Mouse (Mus musculus): Measurements from ENCODE around the gene Olfr547. TPM values are rescaled to one million over a fixed set of nuclear protein-coding genes. Genes with fewer than 3 reads are reported as not detected.

The Olfr547 gene
- polyA plus RNA-seq (2012; rRNA removed), result not detected in 2 replicates

GRCm38 (mm10) chr7:102534449-102534848, at the start of gene Olfr547:
Olfr547 (plus strand) TSS chr7:102534749.

GRCm38 (mm10) chr7:102488161-102488560, 46.4 kb upstream of the Olfr547 start, which contains the start of gene Olfr544:
Olfr544 (minus strand) TSS chr7:102488313.

GRCm38 (mm10) chr7:102499473-102499872, 35.1 kb upstream of the Olfr547 start, which contains the start of gene Olfr545:
Olfr545 (minus strand) TSS chr7:102499573.

DNA sequence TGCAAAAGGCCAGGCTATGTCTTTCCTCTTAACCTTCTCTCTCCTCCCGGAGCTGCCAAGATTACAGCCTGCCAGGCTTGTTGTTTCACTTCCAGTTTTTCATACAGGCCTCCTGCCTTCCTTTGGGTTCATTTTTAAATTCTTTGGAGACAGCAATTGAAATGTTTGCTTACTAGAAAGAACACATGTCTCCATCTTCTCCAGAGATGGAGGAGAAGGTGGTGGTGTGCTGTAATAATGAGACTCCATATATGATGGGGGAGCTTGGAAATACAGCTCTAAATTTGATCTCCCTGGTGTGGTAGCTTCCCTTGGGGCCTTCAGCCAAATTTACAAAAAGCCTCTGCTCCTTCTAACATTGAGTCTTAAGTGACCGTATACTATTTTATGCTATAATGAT, 6.0 kb downstream of the Olfr547 start, which contains the start of gene Olfr548-ps1:
TSS of gene Olfr548-ps1 (plus strand) at position 301 of the 400 bp plus-strand sequence.

DNA sequence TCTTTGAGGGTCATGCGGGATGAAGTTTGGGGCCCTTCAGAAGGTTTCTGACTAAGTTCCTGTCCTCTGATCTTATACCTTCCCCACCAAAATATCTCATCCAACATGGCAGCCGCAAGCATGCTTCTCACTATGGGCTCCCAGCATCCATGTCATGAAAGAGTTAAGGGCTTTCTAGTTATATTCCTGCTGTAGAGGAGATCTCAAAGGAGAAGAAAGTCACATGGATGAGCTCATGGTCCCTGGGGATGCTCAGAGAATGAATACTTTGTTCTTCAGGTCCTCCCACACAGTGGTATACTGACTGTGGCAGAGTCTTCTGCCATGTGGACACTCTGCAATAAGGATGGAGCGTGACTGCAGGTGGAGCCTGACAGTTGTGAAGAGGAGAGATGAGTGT, 15.0 kb downstream of the Olfr547 start, which contains the start of gene Olfr549:
TSS of gene Olfr549 (plus strand) at position 301 of the 400 bp plus-strand sequence.

GRCm38 (mm10) chr7:102564999-102565997, 30.7 kb downstream of the Olfr547 start, which contains the start of gene Trim21:
Trim21 (minus strand) TSS chr7:102565486.

GRCm38 (mm10) chr7:102571142-102571541, 36.6 kb downstream of the Olfr547 start, which contains the start of gene Olfr550:
Olfr550 (plus strand) TSS chr7:102571442.

Other genes starting within 250 kb of the Olfr547 start
- 1.4 and 2.7 TPM in 2 replicates for gene Rrm1, start 93.1 kb upstream of the Olfr547 start, polyA plus RNA-seq (2012; rRNA removed)
- gene Olfr543, start 53.1 kb upstream of the Olfr547 start, polyA plus RNA-seq (2012; rRNA removed), result not detected in 2 replicates
- gene Olfr544, start 46.4 kb upstream of the Olfr547 start, polyA plus RNA-seq (2012; rRNA removed), result not detected in 2 replicates
- not detected in 2 replicates for gene Olfr545, start 35.2 kb upstream of the Olfr547 start, polyA plus RNA-seq (2012; rRNA removed)
- gene Olfr548-ps1, start 6.1 kb downstream of the Olfr547 start, polyA plus RNA-seq (2012; rRNA removed), result not detected in 2 replicates
- not detected in 2 replicates for gene Olfr549, start 15.1 kb downstream of the Olfr547 start, polyA plus RNA-seq (2012; rRNA removed)
- gene Trim21, start 30.7 kb downstream of the Olfr547 start, polyA plus RNA-seq (2012; rRNA removed), result 0.67 and 0.84 TPM in 2 replicates
- not detected in 2 replicates for gene Olfr550, start 36.7 kb downstream of the Olfr547 start, polyA plus RNA-seq (2012; rRNA removed)
- gene Olfr551, start 57.1 kb downstream of the Olfr547 start, polyA plus RNA-seq (2012; rRNA removed), result not detected in 2 replicates
- not detected in 2 replicates for gene Olfr552, start 63.0 kb downstream of the Olfr547 start, polyA plus RNA-seq (2012; rRNA removed)
- gene Olfr553, start 83.5 kb downstream of the Olfr547 start, polyA plus RNA-seq (2012; rRNA removed), result not detected in 2 replicates
- gene Olfr554, start 103.7 kb downstream of the Olfr547 start, polyA plus RNA-seq (2012; rRNA removed), result not detected in 2 replicates
- not detected in 2 replicates for gene Olfr555, start 124.1 kb downstream of the Olfr547 start, polyA plus RNA-seq (2012; rRNA removed)
- not detected in 2 replicates for gene Olfr556, start 130.2 kb downstream of the Olfr547 start, polyA plus RNA-seq (2012; rRNA removed)
- 2.8 and 3.8 TPM in 2 replicates for gene Trim68, start 152.6 kb downstream of the Olfr547 start, polyA plus RNA-seq (2012; rRNA removed)
- not detected in 2 replicates for gene Olfr557, start 161.2 kb downstream of the Olfr547 start, polyA plus RNA-seq (2012; rRNA removed)
- 0.15 and 0.35 TPM in 2 replicates for gene Olfr558, start 167.5 kb downstream of the Olfr547 start, polyA plus RNA-seq (2012; rRNA removed)
- 0.15 TPM in 1 of 2 replicates, not detected in the other for gene Olfr33, start 184.3 kb downstream of the Olfr547 start, polyA plus RNA-seq (2012; rRNA removed)
- gene Olfr559, start 192.7 kb downstream of the Olfr547 start, polyA plus RNA-seq (2012; rRNA removed), result not detected in 2 replicates
- gene Olfr560, start 224.6 kb downstream of the Olfr547 start, polyA plus RNA-seq (2012; rRNA removed), result not detected in 2 replicates
- 0.41 and 0.78 TPM in 2 replicates for gene Olfr78, start 224.7 kb downstream of the Olfr547 start, polyA plus RNA-seq (2012; rRNA removed)
- not detected in 2 replicates for gene Olfr561, start 236.5 kb downstream of the Olfr547 start, polyA plus RNA-seq (2012; rRNA removed)

All from stomach, adult 2 months (tissue).